Mouse (Mus musculus): ENCODE data around the gene Havcr1. TPM values are rescaled to one million over a fixed set of nuclear protein-coding genes. Genes with fewer than 3 reads are reported as not detected.
A peak's percentile ranks its signal among the peaks of the same experiment; 100 is the strongest.

Havcr1 gene
- total and polyA plus RNA-seq, 3 experiments = 0.50 TPM; not detected in 2

DNA sequence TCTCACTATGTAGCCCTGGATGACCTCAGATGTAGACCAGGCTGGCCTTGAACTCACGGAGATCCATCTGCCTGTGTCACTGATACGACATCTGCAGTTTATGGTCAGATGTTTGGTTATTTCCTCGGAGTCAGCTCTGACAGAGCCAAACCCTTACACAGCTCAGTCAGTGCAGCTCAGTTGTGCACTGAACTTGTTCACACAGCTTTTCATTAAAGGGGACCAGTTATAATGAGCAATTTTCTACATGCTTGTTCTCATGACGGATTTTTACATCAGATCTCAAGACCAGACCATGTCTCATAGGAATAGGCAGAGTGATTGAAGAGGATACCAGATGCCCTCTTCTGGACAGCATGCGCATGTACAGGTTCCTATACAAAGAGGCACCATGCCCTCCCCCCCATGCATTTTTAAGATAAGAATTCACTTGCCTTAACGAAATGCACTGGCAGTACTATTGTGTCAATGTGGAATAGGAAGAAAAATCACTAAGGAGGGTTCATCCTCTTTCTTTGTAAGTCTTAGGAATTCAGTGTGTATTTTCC is 1.6 kb upstream of the Havcr1 start:
- Histone ChIP-seq H3K27me3 (replicated peaks) (no peaks in the 10 kb centered on the region), H3K4me2 (ENCODE audit: insufficient read depth, low read depth, poor library complexity, severe bottlenecking) (no peak overlapping the region), H3K4me3 (replicated peaks in 1 of 3; ENCODE audit: low read depth in 2 of 3, low read length in 2 of 3, poor library complexity in 1 of 3) (no peak overlapping the region), H3K79me2 (replicated peaks; ENCODE audit: control insufficient read depth, extremely low read depth, insufficient read depth, poor library complexity, severe bottlenecking) (no peaks in the 10 kb centered on the region), H3K9me3 (replicated peaks; ENCODE audit: low read length) (no peaks in the 10 kb centered on the region), H3K36me3 (replicated peaks in 1 of 2; ENCODE audit: control insufficient read depth in 1 of 2, insufficient read depth in 1 of 2, low read length in 1 of 2) (no peaks in the 10 kb centered on the region), H3K4me1 (ENCODE audit: control insufficient read depth in 1 of 2, insufficient read depth in 2 of 2) (peaks cover 0 to 5% of the 10 kb centered on the region in 2 experiments; a peak in 2 of 4 replicates), H3K9ac (ENCODE audit: insufficient read depth, low read depth) (no peak overlapping the region), H3K27ac (ENCODE audit: insufficient read depth, low read depth) (no peak overlapping the region)
- dilution Hi-C loops (cut with MboI; ENCODE audit: extremely low pct_ligation_motif_present, extremely low pct_unique_long_range_greater_than_20kb, low sequenced_read_pairs) = no loop called here
- DNase-seq (ENCODE audit: extremely low read depth) = peak; percentile 79
- in situ Hi-C loops (cut with MboI; ENCODE audit: low pct_ligation_motif_present, low pct_unique_long_range_greater_than_20kb, low sequenced_read_pairs) = loop anchor here (10.0 kb wide), 3 partner anchors 139 to 289 kb away; partner anchors contain the start of gene Gm12169
- TF ChIP-seq BHLHE40 (IDR thresholded peaks at IDR 0.05; ENCODE audit: low read depth, low read length) (no peak), SMC3 (IDR thresholded peaks at IDR 0.05; ENCODE audit: low read depth, low read length) (peak; percentile 93), ELF1 (IDR thresholded peaks at IDR 0.05; ENCODE audit: low read depth, low read length) (no peak), MYC (IDR thresholded peaks at IDR 0.05; ENCODE audit: low read depth, low read length) (no peak), KAT2A (IDR thresholded peaks at IDR 0.05; ENCODE audit: insufficient replicate concordance, low read length) (no peak), RAD21 (IDR thresholded peaks at IDR 0.05; ENCODE audit: low read depth, low read length) (peak; percentile 87), NRF1 (IDR thresholded peaks at IDR 0.05; ENCODE audit: low read depth, low read length) (peak; percentile 50), TBP (conservative IDR thresholded peaks at IDR 0.05; ENCODE audit: low read depth, low read length) (peak; percentile 83), MAZ (IDR thresholded peaks at IDR 0.05; ENCODE audit: low read depth, low read length) (0 out of 2 replicates have a peak, but pooled peaks have one; percentile 64), MAFK (IDR thresholded peaks at IDR 0.05; ENCODE audit: insufficient replicate concordance, low read length) (no peak), HCFC1 (IDR thresholded peaks at IDR 0.05; ENCODE audit: low read depth, low read length) (no peak), EP300 (IDR thresholded peaks at IDR 0.05; ENCODE audit: low read length) (no peak), USF1 (IDR thresholded peaks at IDR 0.05; ENCODE audit: low read depth, low read length) (no peak), TCF12 (IDR thresholded peaks at IDR 0.05; ENCODE audit: low read depth, low read length) (no peak), POLR2A (IDR thresholded peaks at IDR 0.05; ENCODE audit: low read depth, low read length) (no peak), CHD2 (IDR thresholded peaks at IDR 0.05; ENCODE audit: low read length) (no peak), CTCF (conservative IDR thresholded peaks at IDR 0.05 in 1 of 2, IDR thresholded peaks at IDR 0.05 in 1 of 2; ENCODE audit: low read depth in 2 of 2, low read length in 2 of 2) (peak; percentile 89 to 91), USF2 (conservative IDR thresholded peaks at IDR 0.05; ENCODE audit: low read depth, low read length) (no peak), ZMIZ1 (IDR thresholded peaks at IDR 0.05; ENCODE audit: low read depth, low read length) (no peak), ZC3H11A (IDR thresholded peaks at IDR 0.05; ENCODE audit: low read depth, low read length) (peak; percentile 66), MEF2A (IDR thresholded peaks at IDR 0.05; ENCODE audit: borderline replicate concordance, low read depth, low read length) (no peak)

DNA sequence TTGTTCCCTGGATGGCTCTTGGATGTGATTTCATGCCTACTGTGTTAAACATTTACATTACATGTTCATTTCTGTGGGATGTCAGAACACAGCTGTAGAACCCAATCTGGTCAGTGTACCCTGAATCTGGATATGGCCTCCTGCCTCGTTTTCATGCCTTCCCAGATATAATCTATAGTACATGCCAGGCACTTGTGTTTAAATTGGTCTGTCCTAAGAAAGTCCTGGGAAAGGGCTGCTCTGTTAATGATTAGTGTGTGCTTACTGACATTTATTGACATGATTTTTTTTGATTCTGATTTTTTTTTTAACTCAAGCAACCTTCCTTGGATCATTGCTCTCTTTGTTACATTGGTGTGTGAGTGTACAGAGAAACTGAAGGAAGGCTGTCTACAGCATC is 263 bp upstream of the Havcr1 start:
- H3K27me3 ChIP-seq (replicated peaks) = no peaks in the 10 kb centered on the region
- H3K4me1 ChIP-seq (ENCODE audit: control insufficient read depth in 1 of 2, insufficient read depth in 2 of 2) = peaks cover 0 to 14% of the 10 kb centered on the region in 2 experiments; a peak in 2 of 4 replicates
- H3K9me3 ChIP-seq (replicated peaks; ENCODE audit: low read length) = no peaks in the 10 kb centered on the region
- DNase-seq (ENCODE audit: extremely low read depth) = no peak
- H3K79me2 ChIP-seq (replicated peaks; ENCODE audit: control insufficient read depth, extremely low read depth, insufficient read depth, poor library complexity, severe bottlenecking) = no peaks in the 10 kb centered on the region
- H3K4me2 ChIP-seq (ENCODE audit: insufficient read depth, low read depth, poor library complexity, severe bottlenecking) = no peak overlapping the region
- in situ Hi-C loops (cut with MboI; ENCODE audit: low pct_ligation_motif_present, low pct_unique_long_range_greater_than_20kb, low sequenced_read_pairs) (loop anchor here (10.0 kb wide), 3 partner anchors 140 to 290 kb away; partner anchors contain the start of gene Gm12169), dilution Hi-C loops (cut with MboI; ENCODE audit: extremely low pct_ligation_motif_present, extremely low pct_unique_long_range_greater_than_20kb, low sequenced_read_pairs) (no loop called here)
- H3K36me3 ChIP-seq (replicated peaks in 1 of 2; ENCODE audit: control insufficient read depth in 1 of 2, insufficient read depth in 1 of 2, low read length in 1 of 2) = no peaks in the 10 kb centered on the region
- H3K4me3 ChIP-seq (replicated peaks in 1 of 3; ENCODE audit: low read depth in 2 of 3, low read length in 2 of 3, poor library complexity in 1 of 3) = no peak overlapping the region
- no peak for TF ChIP-seq MXI1 (IDR thresholded peaks at IDR 0.05; ENCODE audit: low read depth, low read length)
- no peak for TF ChIP-seq GABPA (IDR thresholded peaks at IDR 0.05; ENCODE audit: insufficient replicate concordance, low read depth, low read length)
- no peak for TF ChIP-seq TBP (conservative IDR thresholded peaks at IDR 0.05; ENCODE audit: low read depth, low read length)
- no peak for TF ChIP-seq ETS1 (conservative IDR thresholded peaks at IDR 0.05; ENCODE audit: low read depth, low read length)
- TF ChIP-seq JUND (conservative IDR thresholded peaks at IDR 0.05; ENCODE audit: low read depth, low read length) = no peak
- TF ChIP-seq RCOR1 (conservative IDR thresholded peaks at IDR 0.05; ENCODE audit: low read depth, low read length) = no peak
- TF ChIP-seq BHLHE40 (IDR thresholded peaks at IDR 0.05; ENCODE audit: low read depth, low read length) = no peak
- no peak for TF ChIP-seq IRF4 (IDR thresholded peaks at IDR 0.05; ENCODE audit: low read depth, low read length)
- TF ChIP-seq TCF12 (IDR thresholded peaks at IDR 0.05; ENCODE audit: low read depth, low read length) = no peak
- TF ChIP-seq USF2 (conservative IDR thresholded peaks at IDR 0.05; ENCODE audit: low read depth, low read length) = no peak
- TF ChIP-seq MYC (IDR thresholded peaks at IDR 0.05; ENCODE audit: low read depth, low read length) = no peak
- TF ChIP-seq POLR2A (IDR thresholded peaks at IDR 0.05; ENCODE audit: low read depth, low read length) = no peak
- no peak for TF ChIP-seq ZNF384 (IDR thresholded peaks at IDR 0.05; ENCODE audit: low read depth, low read length)
- no peak overlapping the region for H3K27ac ChIP-seq (ENCODE audit: insufficient read depth, low read depth)
- H3K9ac ChIP-seq (ENCODE audit: insufficient read depth, low read depth) = no peak overlapping the region
